Mouse (Mus musculus) heart, postnatal 0 days (tissue): ENCODE data around the gene Nup98. TPM values are rescaled to one million over a fixed set of nuclear protein-coding genes. Genes with fewer than 3 reads are reported as not detected.

ENCODE experiments used
- ATAC-seq: fragments of 200-750 bp; cut with Nextera tagmentation; 2 replicates; pipeline ENCODE4 v1.8.0; 2017; ENCODE audit warnings: low read depth, moderate number of reproducible peaks, moderate library complexity; ENCODE audit not compliant: insufficient read depth
- DNase-seq: peaks from one replicate; pipeline ENCODE4 v3.0.0-alpha.2; 2016; ENCODE audit warnings: low spot score
- H3K27ac ChIP-seq: fragments of 300-500 bp; sonication (generic); 2 replicates; pipeline ENCODE4 v1.5.1; 2014; ENCODE audit warnings: low read depth, mild to moderate bottlenecking
- H3K27me3 ChIP-seq: fragments of 300-500 bp; sonication (generic); 2 replicates; pipeline ENCODE4 v1.6.1; 2014; ENCODE audit warnings: low read length, mixed read lengths; ENCODE audit not compliant: control insufficient read depth, insufficient read depth
- H3K36me3 ChIP-seq: fragments of 300-500 bp; sonication (generic); replicated peaks from 2 replicates; pipeline ENCODE4 v1.6.1; 2014; ENCODE audit warnings: low read length, mixed read lengths; ENCODE audit not compliant: control insufficient read depth, insufficient read depth
- H3K4me1 ChIP-seq: fragments of 300-500 bp; sonication (generic); 2 replicates; pipeline ENCODE4 v1.6.1; 2014; ENCODE audit warnings: antibody characterized with exemption; ENCODE audit not compliant: control insufficient read depth, insufficient read depth
- H3K4me2 ChIP-seq: fragments of 300-500 bp; sonication (generic); 2 replicates; pipeline ENCODE4 v1.6.1; 2014; ENCODE audit warnings: low read depth, mild to moderate bottlenecking, low read length, moderate library complexity
- H3K4me3 ChIP-seq: fragments of 300-500 bp; sonication (generic); 2 replicates; pipeline ENCODE4 v1.5.1; 2014; ENCODE audit warnings: low read depth, low read length
- H3K9ac ChIP-seq: fragments of 300-500 bp; sonication (generic); replicated peaks from 2 replicates; pipeline ENCODE4 v1.6.1; 2014; ENCODE audit warnings: low read depth, low read length, mixed read lengths
- H3K9me3 ChIP-seq: fragments of 300-500 bp; sonication (generic); replicated peaks from 2 replicates; pipeline ENCODE4 v1.6.1; 2016; ENCODE audit warnings: low read length; ENCODE audit not compliant: control insufficient read depth
- CTCF ChIP-seq: IDR thresholded peaks from 2 replicates; pipeline ENCODE4 v1.5.1; 2016; ENCODE audit warnings: antibody characterized with exemption, control low read depth, low read depth
- EP300 ChIP-seq: IDR thresholded peaks from 2 replicates; pipeline ENCODE4 v1.6.1; 2016; ENCODE audit warnings: antibody characterized with exemption, low read depth
- WGBS: fragments of 180-500 bp; shearing (Covaris S2); extraction: QIAGEN DNeasy Blood & Tissue Kit; methylation state at CpG from one replicate; pipeline ENCODE4 v1.1.7; 2014; 5-methylcytosine and 5-hydroxymethylcytosine counted together
- polyA plus RNA-seq: library from polyadenylated mRNA; unstranded; fragments of >200 nt; fragmentation: Nextera tagmentation; extraction: Ambion mirVana; gene quantifications from 2 replicates; pipeline ENCODE4 v1.2.1, GENCODE M21; 2015
- total RNA-seq: library from RNA; depleted of rRNA; stranded (reverse); fragments of >200 nt; gene quantifications from 2 replicates; pipeline ENCODE4 v1.2.3, GENCODE M21; 2014; ENCODE audit warnings: low replicate concordance

Nup98 gene
- total and polyA plus RNA-seq, 2 experiments from 2014 or later, result 12.2 to 28.0 TPM

DNA sequence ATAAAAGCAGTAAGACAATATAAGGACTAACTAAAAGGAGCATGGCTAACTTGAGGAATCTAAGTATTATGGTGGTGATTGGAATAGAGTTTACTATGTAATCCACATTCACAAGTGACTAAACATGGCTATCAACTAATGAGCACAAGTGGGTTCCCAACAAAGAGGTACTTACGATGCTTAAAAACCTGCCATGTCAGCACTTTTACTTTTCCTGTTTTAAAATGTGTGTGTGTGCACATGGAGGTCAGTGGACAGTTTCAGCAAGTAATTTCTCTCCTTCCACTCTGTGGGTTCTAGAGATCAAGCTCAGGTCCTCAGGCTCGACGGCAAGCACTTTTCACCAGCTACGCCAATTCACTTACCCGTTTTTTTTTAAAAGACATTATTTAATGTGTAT lies 72.1 kb downstream of the Nup98 start:
- Histone ChIP-seq H3K4me2 (no peak overlapping the region), H3K9ac (no peak overlapping the region), H3K9me3 (no peaks in the 10 kb centered on the region), H3K27ac (no peak overlapping the region), H3K4me1 (no peaks in the 10 kb centered on the region), H3K27me3 (no peaks in the 10 kb centered on the region), H3K4me3 (no peak overlapping the region), H3K36me3 (peaks cover 81% of the 10 kb centered on the region)
- TF ChIP-seq EP300 (no peak), CTCF (no peak)
- ATAC-seq, result no peak
- no peak for DNase-seq
- WGBS, result 97% methylated on average over 5 of the region's 5 CpGs

DNA sequence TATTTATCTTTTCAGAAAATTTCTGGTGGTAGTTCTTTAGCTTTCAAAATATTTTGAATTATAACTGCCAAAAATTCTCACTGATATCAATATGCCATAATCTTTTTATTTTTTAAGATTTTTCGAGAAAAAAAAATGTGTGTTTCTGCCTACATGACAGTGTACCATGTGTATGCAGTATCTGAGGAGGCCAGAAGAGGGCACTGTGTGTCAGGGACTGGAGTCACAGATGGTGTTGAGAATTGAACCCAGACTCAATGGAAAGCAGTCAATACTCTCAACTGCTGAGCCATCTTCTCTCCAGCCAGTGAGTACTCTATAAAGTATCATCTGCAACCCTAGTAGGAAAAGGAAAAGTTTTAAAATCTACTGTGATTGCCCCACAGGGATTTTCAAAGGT lies 72.5 kb downstream of the Nup98 start:
- Histone ChIP-seq H3K27me3 (no peaks in the 10 kb centered on the region), H3K4me1 (no peaks in the 10 kb centered on the region), H3K27ac (no peak overlapping the region), H3K9me3 (no peaks in the 10 kb centered on the region), H3K4me2 (no peak overlapping the region), H3K36me3 (peaks cover 83% of the 10 kb centered on the region), H3K4me3 (no peak overlapping the region), H3K9ac (no peak overlapping the region)
- 79% methylated on average over 1 of the region's 1 CpGs for WGBS
- ATAC-seq (no peak), DNase-seq (no peak)
- TF ChIP-seq CTCF, result peak; percentile 47
- TF ChIP-seq EP300, result no peak

DNA sequence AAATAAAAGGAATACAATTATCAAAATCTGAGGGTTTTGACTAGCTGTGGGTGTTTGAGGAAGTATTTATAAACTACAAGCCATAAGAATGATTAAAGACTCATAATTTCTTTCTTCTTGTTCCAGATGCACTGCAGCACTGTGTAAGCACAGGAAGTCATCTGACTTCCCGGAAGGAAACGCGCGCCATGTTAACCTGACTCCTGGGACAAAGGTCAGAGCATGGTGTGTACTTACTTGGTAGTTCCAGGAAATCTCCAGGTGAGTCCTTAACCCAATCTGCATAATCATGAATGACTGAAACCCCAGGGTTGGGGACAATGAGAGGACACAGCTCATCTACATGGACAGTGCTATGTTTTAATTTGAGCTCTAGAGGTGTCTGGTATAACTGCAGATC lies 77.6 kb downstream of the Nup98 start:
- no peaks in the 10 kb centered on the region for H3K4me1 ChIP-seq
- no peak overlapping the region for H3K4me2 ChIP-seq
- peaks cover 84% of the 10 kb centered on the region for H3K36me3 ChIP-seq
- no peaks in the 10 kb centered on the region for H3K27me3 ChIP-seq
- ATAC-seq (no peak), DNase-seq (no peak)
- no peak overlapping the region for H3K27ac ChIP-seq
- no peak overlapping the region for H3K9ac ChIP-seq
- no peaks in the 10 kb centered on the region for H3K9me3 ChIP-seq
- 84% methylated on average over 4 of the region's 4 CpGs for WGBS
- no peak for TF ChIP-seq CTCF
- TF ChIP-seq EP300, result no peak
- H3K4me3 ChIP-seq, result no peak overlapping the region

DNA sequence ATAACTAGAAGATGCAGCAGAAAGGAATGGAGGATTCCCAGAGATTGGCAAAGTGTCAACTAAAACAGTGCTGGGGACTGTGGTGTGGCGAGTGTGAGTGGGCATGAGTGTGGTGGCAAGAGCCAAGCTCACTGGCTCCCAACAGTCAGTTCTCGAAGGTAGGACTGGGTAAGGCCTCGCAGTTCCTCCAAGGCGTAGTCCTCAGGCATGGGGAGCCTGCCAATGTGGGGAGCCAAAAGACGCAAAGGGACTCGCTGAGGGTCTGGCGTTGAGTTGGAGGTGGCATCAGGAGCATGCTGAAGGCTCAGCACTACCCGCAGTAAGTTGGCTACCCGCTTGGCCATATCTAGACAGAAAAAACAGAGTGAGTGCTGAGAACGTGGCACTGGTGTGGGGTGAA lies 89.7 kb downstream of the Nup98 start:
- H3K9me3 ChIP-seq, result no peaks in the 10 kb centered on the region
- H3K4me2 ChIP-seq, result no peak overlapping the region
- DNase-seq (no peak), ATAC-seq (no peak)
- no peak overlapping the region for H3K27ac ChIP-seq
- 90% methylated on average over 10 of the region's 10 CpGs for WGBS
- H3K36me3 ChIP-seq, result peaks cover 68% of the 10 kb centered on the region
- H3K9ac ChIP-seq, result no peak overlapping the region
- no peaks in the 10 kb centered on the region for H3K4me1 ChIP-seq
- TF ChIP-seq EP300 (no peak), CTCF (no peak)
- no peak overlapping the region for H3K4me3 ChIP-seq
- H3K27me3 ChIP-seq, result no peaks in the 10 kb centered on the region

DNA sequence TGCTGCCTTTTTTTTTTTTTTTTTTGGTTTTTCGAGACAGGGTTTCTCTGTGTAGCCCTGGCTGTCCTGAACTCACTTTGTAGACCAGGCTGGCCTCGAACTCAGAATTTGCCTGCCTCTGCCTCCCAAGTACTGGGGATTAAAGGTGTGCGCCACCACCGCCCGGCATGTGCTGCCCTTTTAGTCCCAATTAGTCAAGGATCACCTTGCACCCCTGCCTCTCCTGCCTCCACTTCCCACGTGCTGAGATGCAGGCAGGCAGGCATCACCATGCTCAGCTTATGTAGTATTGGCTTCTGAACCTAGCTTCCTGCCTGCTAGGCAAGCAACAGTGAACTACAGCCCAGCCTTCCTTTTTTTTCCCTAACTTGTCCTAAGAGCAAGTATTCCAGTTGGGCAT lies 92.6 kb downstream of the Nup98 start:
- Histone ChIP-seq H3K36me3 (peaks cover 38% of the 10 kb centered on the region), H3K4me2 (no peak overlapping the region), H3K4me1 (no peaks in the 10 kb centered on the region), H3K9ac (no peak overlapping the region), H3K9me3 (no peaks in the 10 kb centered on the region), H3K27me3 (no peaks in the 10 kb centered on the region), H3K4me3 (no peak overlapping the region), H3K27ac (no peak overlapping the region)
- DNase-seq, result no peak
- TF ChIP-seq EP300, result no peak
- TF ChIP-seq CTCF, result no peak
- WGBS, result 77% methylated on average over 6 of the region's 6 CpGs
- ATAC-seq, result no peak

DNA sequence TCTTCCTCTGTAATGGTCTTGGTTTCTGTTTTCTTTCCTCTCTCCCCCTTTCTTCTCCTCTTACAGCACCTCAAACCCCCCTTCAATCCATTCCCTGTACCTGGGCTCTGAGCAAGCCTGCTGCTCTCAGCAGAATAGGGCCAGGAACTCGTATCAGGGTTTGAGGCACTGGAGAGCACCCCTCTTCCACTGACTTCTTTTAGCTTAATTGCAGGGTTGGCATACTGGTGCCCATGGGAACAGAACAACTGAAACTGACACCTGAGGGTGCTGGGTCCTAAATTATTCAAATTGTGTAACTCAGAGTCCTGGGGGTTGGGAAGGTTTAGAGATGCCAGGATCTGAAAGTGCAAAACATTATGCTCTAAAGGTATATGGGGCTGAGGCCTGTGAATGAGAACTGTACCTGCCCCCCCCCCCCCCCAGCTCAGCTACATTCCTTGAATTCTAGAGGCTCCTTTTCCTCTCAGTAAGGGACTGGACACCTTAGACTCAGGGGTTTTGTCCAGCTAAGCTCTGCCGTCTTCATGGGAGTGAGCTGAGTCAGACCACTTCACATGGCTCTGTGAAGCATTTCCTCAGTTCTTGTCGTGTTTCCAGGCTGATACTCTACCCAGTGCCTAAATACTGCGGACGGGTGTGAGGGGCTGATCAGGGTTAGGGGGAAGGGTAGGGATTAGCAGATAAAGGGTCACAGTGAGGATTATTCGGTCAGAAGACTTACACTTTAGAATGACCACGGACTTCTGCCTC lies 93.2 kb downstream of the Nup98 start, which contains the start of gene Chrna10:
Gene Chrna10 (minus strand): TSS at position 250 of the 753 bp plus-strand sequence.
- H3K27ac ChIP-seq, result no peak within 1 kb of the TSS
- H3K9me3 ChIP-seq, result no peaks in the 10 kb centered on the region
- no peaks in the 10 kb centered on the region for H3K27me3 ChIP-seq
- WGBS, result 26% methylated on average over 7 of the region's 7 CpGs
- TF ChIP-seq EP300 (no peak), CTCF (no peak)
- peaks cover 32% of the 10 kb centered on the region for H3K36me3 ChIP-seq
- H3K4me2 ChIP-seq, result no peak within 1 kb of the TSS
- no peak within 1 kb of the TSS for H3K9ac ChIP-seq
- H3K4me3 ChIP-seq, result no peak within 1 kb of the TSS
- no peaks in the 10 kb centered on the region for H3K4me1 ChIP-seq
- no peak for ATAC-seq
- no peak for DNase-seq
